Mouse (Mus musculus): ENCODE measurements at regions not wholly inside any gene's neighbourhood (a gene's known extent, or its start where the extent isn't known, plus 50 kb on each side); places are given as distances from the start of the nearest gene placed in this dataset.

- intact Hi-C loops (cut with DNase I) = no loop called here
- DNase-seq = peak; percentile 20
Observed at GRCm38 (mm10) chr2:160421216-160421911, 54.5 kb upstream of the Mafb start.

GRCm38 (mm10) chr2:160424491-160424890, 57.6 kb upstream of the Mafb start:
- intact Hi-C loops (cut with DNase I) = no loop called here

DNA sequence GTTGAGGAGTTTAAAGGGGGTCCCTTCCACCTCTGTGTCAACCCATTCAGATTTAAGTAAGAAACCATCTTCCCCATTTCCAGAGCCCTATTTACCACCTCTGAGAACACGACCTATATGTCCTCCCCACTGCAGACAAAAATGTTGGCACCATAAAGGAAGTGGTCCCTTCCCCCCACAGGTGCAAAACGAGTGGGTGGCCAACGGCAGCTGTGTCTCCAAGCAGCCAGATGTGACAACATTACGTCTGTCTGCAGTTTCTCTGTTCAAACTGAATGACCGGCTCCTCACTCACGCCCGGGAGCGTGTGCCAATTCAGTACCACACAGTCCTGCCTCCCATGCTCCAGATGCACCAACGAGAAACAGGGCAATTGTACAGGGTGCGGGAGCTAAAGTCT, 60.6 kb upstream of the Mafb start:
- intact Hi-C loops (cut with DNase I) = no loop called here
- no peak for DNase-seq

More at GRCm38 (mm10) chr2:160424491-160424890, 57.6 kb upstream of the Mafb start:
- DNase-seq = no peak

DNA sequence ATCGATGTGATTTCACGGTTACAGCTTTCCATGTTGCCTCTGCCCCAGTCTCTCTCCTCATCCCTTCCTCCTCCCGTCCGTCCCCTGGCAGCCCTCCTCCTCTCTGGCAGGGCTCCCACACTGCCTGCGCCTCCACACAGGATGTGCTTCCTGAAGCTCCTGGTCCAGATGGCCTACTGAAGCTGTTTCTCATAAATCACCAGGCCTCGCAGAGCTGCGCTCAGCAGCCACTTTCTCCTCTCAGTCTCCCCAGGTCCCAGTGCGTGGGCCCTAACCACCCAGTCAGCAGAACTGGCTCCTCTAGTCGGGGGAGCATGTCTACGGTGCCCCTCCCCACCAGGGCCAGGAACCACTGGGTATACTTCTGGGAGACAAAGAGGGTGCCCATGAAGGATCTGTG, 66.4 kb upstream of the Mafb start:
- intact Hi-C loops (cut with DNase I) = no loop called here
- peak; percentile 91 for DNase-seq

DNA sequence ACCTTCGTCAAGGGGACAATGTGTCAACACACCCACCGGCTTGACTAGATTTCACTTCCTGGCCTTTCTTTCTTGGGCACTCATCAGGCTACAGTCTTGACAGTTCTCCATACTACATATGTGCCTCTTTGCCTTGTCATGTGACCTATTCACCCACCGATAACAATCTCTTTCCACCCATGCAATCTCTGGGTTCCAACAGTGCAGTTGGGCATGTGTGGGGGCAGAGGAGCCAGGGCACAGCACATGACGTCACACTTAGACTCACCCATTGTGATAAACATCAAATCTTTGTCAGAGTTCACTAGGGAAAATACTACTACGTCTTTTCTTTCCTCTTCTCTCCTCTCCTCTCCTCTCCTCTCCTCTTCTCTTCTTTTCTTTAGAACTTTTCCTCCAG, 67.8 kb upstream of the Mafb start:
- intact Hi-C loops (cut with DNase I) = no loop called here
- no peak for DNase-seq

- intact Hi-C loops (cut with DNase I) = no loop called here
- no peak for DNase-seq
Observed at GRCm38 (mm10) chr2:160435622-160436021, 68.8 kb upstream of the Mafb start.

DNA sequence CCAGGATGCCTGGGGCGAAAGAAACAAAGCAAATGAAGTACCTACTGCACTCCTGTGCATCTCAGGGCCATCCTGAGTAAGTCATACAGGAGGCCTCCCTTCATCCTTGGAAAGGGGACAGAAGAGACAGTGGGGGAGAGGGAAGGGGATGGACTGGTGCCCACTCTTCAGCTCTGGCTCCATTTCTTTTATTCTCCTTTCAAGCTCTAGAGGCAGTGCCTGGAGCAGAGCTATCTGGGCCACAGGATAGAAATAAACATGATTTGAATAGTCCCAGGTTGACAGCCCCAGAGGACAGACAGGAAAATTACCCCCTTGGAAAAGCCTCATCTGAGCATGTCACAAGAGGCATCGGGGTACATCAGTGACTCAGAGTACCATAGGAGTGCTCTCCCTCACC, 72.2 kb upstream of the Mafb start:
- peak; percentile 22 for DNase-seq
- intact Hi-C loops (cut with DNase I) = no loop called here

- DNase-seq = no peak
- intact Hi-C loops (cut with DNase I) = no loop called here
Observed at GRCm38 (mm10) chr2:160440236-160440635, 73.4 kb upstream of the Mafb start.

GRCm38 (mm10) chr2:160451057-160451456, 84.2 kb upstream of the Mafb start:
- DNase-seq = no peak
- intact Hi-C loops (cut with DNase I) = no loop called here

GRCm38 (mm10) chr2:160451481-160452238, 84.8 kb upstream of the Mafb start:
- intact Hi-C loops (cut with DNase I) = no loop called here
- peak; percentile 57 for DNase-seq

GRCm38 (mm10) chr2:160452239-160452530, 85.3 kb upstream of the Mafb start:
- intact Hi-C loops (cut with DNase I) = no loop called here
- DNase-seq = no peak

DNA sequence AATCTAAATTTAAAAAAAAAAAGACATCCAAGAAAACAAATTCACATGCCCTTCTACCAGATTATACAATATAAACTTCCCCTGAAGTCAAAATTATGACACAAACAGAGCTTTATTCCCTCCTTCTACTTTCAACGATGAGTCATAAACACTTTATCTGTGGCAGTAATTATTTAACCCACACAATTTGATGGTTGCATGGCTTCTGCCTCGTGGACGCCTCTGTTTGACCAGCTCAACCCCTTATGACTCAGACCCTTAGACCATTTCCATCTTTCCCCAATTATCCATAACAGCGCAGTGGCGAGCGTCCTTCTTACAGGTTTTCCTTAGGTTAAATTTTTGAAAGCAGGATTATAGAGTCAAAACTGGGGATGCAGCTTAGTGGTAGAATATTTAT, 85.9 kb upstream of the Mafb start:
- no peak for DNase-seq
- intact Hi-C loops (cut with DNase I) = no loop called here

- no peak for DNase-seq
- intact Hi-C loops (cut with DNase I) = no loop called here
Observed at GRCm38 (mm10) chr2:160455617-160456016, 88.8 kb upstream of the Mafb start.

DNA sequence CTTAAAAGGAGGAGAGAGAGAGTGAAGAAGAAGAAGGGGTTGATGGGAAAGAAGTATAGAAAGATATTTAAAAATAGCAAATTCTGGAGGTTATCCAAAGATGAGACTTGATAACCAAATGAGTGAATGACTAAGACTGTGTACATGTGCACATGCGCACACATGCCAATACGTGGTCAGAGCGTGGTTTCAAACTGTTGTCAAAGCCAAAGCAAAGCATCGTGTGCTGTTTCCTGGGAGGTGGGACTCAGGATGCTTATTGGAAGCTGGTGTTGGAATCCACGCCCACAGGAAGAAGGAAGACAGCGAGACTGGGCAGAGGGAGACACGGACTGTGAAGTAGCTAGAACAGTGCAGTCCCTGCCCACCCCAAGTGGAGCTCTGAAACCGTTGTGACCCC, 89.8 kb upstream of the Mafb start:
- DNase-seq = no peak
- intact Hi-C loops (cut with DNase I) = no loop called here

- intact Hi-C loops (cut with DNase I) = no loop called here
Observed at GRCm38 (mm10) chr2:160471561-160471960, 104.7 kb upstream of the Mafb start.

GRCm38 (mm10) chr2:160476181-160476580, 109.3 kb upstream of the Mafb start:
- no peak for DNase-seq

More at GRCm38 (mm10) chr2:160471561-160471960, 104.7 kb upstream of the Mafb start:
- no peak for DNase-seq

GRCm38 (mm10) chr2:160479240-160479639, 112.4 kb upstream of the Mafb start:
- intact Hi-C loops (cut with DNase I) = no loop called here
- no peak for DNase-seq

More at GRCm38 (mm10) chr2:160476181-160476580, 109.3 kb upstream of the Mafb start:
- intact Hi-C loops (cut with DNase I) = no loop called here

GRCm38 (mm10) chr2:160485097-160485496, 118.2 kb upstream of the Mafb start:
- intact Hi-C loops (cut with DNase I) = no loop called here
- no peak for DNase-seq

DNA sequence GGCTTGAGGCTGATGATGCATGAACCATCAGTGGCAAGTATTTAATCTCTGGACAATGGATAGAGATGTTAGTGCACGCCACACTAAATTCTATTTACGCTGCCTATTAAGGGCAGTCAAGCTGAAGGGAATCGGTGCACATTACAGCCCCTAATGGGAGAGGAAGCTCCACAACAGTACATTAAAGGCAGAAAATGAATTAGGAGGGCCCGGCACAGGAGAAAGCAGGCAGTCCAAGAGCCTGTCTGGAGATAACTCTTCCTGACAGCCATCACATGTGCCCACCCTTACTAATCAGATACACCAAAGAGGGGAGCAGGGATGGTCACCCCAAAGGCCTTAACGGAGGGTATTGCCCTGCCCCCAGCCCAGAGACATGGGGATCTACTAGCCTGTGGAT, 118.7 kb upstream of the Mafb start:
- intact Hi-C loops (cut with DNase I) = no loop called here
- no peak for DNase-seq

- DNase-seq = no peak
- intact Hi-C loops (cut with DNase I) = no loop called here
Observed at GRCm38 (mm10) chr2:160499726-160500125, 132.9 kb upstream of the Mafb start.

DNA sequence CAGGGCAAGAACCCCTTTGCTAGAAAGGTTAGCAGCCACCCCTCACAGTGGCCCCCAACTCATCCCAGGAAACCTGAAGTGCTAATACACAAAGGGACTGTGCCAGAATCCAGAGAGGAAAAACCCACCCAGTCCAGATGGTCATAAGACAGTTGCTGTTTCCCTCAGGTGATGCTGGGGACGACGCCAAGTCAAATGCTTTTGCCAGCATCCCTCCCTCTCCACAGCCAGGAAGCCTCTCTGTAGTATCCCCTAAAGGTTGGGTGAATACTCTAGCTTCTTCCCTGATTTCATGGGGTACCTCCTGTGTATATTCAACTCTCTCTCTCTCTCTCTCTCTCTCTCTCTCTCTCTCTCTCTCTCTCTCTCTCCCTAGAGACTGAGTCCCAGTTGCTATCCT, 136.0 kb upstream of the Mafb start:
- intact Hi-C loops (cut with DNase I) = no loop called here
- DNase-seq = peak; percentile 27

GRCm38 (mm10) chr2:160503597-160504393, 136.9 kb upstream of the Mafb start:
- no peak for DNase-seq
- intact Hi-C loops (cut with DNase I) = no loop called here

Data from left cerebral cortex, postnatal 4 days (tissue).